Mouse (Mus musculus) fibroblast of lung, adult 2 months (primary cell): Measurements from ENCODE around the gene Vwf.

Source experiments
- DNase-seq: peaks from one replicate; pipeline ENCODE4 v3.0.0-alpha.2; 2011; ENCODE audit warnings: low read depth

Vwf gene

DNA sequence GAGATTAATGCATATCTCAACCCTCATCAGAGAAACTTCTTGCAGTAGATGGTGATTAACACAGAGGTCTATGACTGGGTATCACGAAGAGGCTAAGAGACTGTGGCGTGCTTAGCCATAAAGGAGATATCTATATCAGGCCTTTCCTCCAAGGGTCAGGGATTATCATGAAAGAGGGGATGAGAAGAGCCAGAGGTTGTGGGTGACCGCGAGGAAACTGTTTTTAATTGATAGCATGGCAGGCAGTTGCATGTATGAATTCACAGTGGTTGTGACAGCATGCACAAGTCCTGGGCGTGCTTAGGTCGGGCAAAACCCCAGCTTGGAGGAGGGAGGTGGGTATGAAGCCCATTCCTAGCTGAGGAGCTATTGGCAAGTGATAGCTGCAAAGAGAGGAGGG is 5.3 kb upstream of the Vwf start:
- no peak for DNase-seq

- no peak for DNase-seq
These were observed 1.8 kb downstream of the Vwf start for GRCm38 (mm10) chr6:125548406-125548805.

DNA sequence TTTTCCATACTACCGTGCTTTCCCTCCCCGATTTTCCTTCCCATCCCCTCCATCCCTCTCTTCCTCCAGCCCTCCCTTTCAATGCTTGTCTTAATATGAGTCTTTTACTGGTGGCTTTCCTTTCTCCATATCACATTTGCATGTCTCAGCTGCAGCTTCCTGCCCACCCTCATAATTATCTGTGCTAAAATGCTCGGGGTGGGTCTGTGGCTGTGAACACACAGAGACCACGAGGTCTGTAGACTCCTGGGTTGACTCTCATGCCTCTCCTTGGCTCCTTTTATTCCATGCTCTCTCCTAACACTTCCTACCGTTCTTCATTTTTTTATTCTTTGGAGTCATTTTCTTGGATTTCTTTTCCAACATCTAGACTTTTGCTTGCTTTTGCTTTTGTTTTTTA is 3.6 kb downstream of the Vwf start:
- DNase-seq, result no peak

- no peak for DNase-seq
These were observed 6.2 kb downstream of the Vwf start for GRCm38 (mm10) chr6:125552760-125553159.

DNA sequence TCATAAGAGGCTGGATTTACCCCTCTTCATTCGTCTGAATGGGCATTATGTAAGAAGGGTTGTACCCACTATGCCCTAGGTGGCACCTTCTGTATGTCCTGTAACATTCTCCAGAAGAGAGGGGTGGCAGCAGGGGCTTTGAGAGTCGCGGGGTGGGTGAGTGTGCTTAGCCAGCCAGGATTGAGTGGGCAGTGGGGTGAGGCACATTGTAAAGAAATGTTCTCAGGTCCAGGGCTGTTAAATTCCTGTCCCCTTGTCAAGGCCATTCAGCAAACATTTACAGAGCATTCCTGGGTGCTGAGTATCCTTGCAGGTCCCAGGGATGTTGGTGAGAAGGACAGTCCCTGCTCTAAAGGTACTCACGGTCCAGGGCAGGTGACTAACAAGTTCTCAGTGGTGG is 7.0 kb downstream of the Vwf start:
- DNase-seq, result no peak

DNA sequence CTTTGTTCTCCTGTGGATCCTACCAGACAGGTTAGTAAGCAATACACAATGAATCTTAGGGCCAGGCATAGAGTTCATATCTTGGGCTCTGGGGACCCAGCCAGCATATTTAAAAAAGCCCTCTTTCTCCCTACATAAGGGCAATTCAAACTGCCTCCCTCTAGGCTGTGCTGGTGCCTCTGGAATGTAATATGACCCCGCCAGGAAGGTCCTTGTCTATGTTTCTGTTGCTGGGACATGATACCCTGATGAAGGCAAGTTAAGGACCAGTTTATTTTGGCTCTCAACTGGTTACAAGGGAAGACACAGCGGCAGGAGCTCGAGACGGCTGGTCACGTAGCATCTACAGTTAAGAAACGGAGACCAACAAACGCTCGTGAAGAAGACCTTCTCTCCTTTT is 12.3 kb downstream of the Vwf start:
- DNase-seq, result no peak

DNA sequence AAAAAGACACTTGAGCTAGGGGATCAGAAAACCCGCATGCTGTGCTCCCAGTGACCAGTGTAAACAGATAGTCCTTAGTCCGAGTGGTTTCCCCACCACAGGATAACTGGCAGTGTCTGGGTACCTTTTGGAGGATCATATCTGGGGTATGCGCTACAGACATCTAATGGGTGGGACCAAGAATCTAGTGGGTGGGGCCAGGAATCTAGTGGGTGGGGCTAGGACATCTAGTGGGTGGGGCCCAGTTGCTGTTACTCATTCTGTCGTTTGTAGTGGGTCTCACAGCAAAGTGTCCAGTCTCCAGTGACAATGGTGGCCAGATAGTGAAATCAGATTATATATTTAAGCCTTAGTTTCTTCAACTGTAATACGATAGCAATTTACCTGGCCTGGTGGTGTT is 14.5 kb downstream of the Vwf start:
- DNase-seq, result no peak

DNA sequence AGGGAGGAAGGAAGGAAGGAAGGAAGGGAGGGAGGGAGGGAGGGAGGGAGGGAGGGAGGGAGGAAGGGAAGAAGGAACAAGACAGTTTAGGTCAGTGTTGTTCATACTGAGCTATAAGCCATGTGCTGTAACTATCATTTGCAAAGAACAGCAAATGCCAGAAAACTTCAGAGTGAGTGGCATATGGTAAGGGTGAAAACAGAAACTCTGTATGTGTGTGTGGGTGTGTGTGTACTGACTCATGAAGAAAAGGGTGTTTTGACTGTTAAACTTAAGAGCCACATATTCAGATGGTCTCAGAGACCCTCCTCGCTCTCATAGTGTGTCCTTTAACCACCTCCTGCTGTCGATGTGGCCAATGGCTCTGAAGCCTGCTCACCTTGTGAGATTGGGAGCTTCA is 14.9 kb downstream of the Vwf start:
- DNase-seq, result no peak

- DNase-seq, result no peak
These were observed 18.3 kb downstream of the Vwf start for GRCm38 (mm10) chr6:125564812-125565281.

- no peak for DNase-seq
These were observed 18.8 kb downstream of the Vwf start for GRCm38 (mm10) chr6:125565326-125565725.

GRCm38 (mm10) chr6:125566656-125567055 is 20.1 kb downstream of the Vwf start:
- no peak for DNase-seq

DNA sequence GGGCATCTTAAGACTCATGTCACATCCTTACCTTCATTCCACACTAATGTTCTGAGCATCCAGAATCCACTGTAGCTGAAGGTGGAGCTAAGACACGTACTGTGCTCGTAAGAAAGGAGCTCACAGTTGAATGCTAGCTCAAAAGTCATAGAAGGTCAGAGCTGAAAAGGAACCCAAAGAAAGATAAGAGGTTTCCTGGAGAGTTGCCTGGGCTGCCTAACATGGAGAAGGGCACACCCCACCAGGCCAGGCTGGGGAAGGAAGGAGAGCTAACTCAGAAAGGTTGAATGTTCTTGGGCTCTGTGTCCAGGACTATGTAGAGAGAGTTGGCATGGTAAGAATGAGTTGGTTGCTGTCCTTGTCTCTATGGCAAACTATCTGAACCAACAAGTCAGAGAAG is 21.8 kb downstream of the Vwf start:
- no peak for DNase-seq

DNA sequence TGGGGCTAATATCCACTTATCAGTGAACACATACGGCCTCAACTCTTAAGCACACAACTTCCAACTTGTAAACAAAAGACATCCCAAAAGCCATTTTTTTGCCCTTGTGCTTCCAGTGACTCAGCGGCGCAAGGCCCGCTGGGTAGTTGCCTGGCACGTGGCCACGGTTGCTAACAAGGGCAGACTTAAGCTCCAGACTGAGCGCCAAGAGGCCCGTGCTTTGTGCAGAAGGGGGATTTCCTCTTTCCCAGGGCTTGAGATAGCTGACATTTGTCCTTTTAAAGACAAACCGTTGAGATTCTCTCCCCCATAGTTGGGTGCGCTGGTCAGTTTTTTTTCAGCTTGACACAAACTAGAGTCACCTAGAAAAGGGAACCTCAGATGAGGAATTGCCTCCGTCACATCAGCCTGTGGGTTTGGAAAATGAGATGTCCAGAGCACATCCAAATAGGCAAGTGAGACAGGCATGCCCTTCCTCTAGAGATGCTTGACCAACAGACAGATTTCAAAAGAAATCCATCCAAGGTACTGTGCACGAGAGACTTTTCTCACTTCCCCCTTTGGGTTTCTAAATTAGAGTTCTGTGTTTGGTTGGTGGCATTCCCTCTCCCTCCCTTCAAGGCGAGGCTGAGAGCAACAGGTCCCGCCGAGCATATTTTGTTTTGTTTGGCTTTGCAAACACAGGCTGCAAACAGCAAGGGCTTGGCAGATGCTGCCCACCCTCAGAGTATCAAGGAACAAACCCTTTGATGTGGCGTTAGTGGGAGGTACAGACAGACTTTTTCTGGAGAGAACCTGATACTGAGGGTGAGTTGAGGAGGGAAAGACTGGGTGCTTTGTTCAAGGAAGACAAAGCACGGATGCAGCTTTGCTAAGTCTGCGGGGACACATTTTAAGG is 26.0 kb downstream of the Vwf start:
- DNase-seq, result peak; percentile 76

- DNase-seq, result peak; percentile 96
These were observed 26.8 kb downstream of the Vwf start for GRCm38 (mm10) chr6:125573189-125573928.

DNA sequence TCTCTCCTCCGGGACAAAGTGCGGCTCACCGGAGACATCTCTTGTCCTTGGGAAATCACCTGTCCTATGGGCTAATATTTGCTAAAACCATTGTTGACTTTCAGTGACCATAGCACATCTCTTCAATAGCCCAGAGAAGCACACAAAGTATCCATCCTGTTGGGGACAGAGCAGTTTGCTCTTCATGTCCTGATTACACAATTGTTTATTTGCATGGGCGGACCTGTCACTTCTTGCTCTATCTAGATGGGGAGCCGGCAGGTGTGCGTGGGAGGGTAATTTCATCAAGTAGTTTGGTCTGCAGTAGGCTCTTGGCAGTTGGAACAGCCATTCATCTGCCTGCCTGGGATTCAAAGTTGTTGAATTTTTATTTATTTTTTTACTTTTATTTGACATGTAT is 28.5 kb downstream of the Vwf start:
- DNase-seq, result no peak

DNA sequence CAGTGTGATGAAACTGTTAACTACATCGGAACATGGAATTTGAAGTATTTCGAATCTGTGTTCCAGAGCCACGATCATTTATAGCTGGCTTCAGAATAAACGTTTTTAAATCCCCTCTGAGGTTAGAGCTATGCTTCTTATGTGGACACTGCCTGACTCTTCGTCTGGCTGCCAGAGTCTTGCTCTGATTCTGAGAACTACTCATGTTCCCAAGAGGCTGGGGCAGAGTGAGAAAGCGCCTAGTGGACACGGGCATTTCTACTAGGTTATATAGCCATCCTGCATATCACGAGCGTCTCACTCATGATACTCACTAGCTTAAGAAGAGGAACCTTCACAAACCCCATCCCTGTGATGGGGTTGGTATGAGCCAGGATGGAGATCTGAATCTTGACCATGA is 30.7 kb downstream of the Vwf start:
- no peak for DNase-seq

- DNase-seq, result no peak
These were observed 31.5 kb downstream of the Vwf start for GRCm38 (mm10) chr6:125577882-125578646.

GRCm38 (mm10) chr6:125578647-125579011 is 32.1 kb downstream of the Vwf start:
- no peak for DNase-seq

DNA sequence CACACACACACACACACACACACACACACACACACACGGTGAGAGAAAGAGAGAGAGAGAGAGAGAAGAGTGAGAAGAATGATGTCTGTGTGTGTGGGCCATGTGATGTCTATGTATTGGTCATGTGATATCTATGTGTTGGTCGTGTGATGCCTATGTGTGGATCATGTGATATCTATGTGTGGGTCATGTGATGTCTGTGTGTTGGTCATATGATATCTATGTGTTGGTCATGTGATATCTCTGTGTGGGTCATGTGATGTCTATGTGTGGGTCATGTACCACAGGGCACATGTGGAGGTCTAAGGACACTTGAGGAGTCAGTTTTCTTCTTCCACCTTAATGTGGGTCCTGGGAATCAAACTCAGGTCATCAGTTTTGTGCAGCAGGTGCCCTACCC is 33.3 kb downstream of the Vwf start:
- DNase-seq, result no peak

DNA sequence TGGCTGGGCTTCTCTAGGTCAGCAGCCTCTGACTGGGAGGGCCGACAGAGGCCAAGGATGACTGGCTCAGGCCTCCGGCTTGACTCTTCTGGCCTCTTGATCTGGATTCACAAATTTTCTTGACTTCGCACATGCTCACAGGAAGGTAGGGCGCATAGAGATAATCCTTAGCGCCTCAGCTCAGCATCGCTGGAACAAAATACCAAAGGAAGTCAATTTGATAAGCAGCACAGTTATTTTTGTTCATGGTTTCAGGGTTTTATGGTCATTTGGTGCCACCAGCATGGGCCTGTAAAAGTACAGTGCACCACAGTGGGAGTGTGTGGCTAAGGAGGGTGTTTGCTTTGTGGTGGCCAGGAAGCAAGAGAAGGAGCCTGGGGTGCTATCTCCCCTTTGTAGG is 37.1 kb downstream of the Vwf start:
- no peak for DNase-seq

DNA sequence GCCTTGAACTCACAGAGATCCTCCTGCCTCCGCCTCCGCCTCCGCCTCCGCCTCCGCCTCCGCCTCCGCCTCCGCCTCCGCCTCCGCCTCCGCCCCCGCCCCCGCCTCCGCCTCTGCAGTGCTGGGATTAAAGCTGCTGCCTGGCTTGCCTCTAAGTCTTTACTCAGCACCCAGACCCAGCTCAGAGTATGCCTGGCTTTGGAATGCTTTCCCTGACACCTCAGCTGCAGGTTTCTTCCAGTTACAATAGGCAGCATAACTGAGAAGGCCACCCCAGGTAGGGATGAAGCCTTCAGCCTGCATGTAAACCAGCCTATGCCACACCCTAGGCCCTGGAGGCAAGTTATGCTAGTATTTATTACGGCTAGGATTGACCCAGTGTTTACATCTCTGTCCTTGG is 37.7 kb downstream of the Vwf start:
- no peak for DNase-seq

DNA sequence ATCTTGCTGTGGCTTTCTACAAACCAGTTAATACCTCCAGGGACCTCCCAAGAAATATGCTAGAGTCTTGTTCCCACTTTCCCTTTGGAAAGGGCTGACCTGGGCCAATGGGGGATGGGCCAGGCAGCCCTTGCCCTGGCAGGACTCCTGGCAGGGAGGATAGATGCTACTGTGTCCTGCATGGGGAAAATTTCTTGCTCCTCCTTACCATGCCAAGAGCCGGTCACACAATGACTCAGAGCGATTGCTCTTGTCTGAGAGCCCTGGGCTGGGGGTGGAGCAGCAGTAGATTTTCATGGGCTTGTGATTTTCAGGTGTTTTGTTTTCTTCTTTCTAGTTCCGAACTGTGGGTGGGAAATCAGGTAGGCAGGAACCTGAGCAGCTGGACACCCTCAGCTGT is 39.0 kb downstream of the Vwf start:
- DNase-seq, result no peak
